Mouse (Mus musculus) midbrain, embryonic 13.5 days (tissue): ENCODE data around the gene Nox1. TPM values are rescaled to one million over a fixed set of nuclear protein-coding genes. Genes with fewer than 3 reads are reported as not detected.

ENCODE experiments used
- microRNA-seq: library from miRNA; unstranded; fragments of <30 nt; microRNA quantifications from one replicate; pipeline ENCODE4, GENCODE M21; 2016
- polyA plus RNA-seq: library from polyadenylated mRNA; unstranded; fragments of >200 nt; fragmentation: Nextera tagmentation; extraction: Ambion mirVana; gene quantifications from 2 replicates; pipeline ENCODE4 v1.2.1, GENCODE M21; 2015

The Nox1 gene
- polyA plus RNA-seq, 1 experiment from 2014 or later: 0.07 TPM

Small RNAs within 50 kb of the gene (microRNA-seq; reads per million reads assigned to microRNA genes)
- not detected for gene Mir3112

Other genes starting within 250 kb of the Nox1 start
- gene Sytl4, start 240.1 kb downstream of the Nox1 start, polyA plus RNA-seq: 0.39 and 0.59 TPM in 2 replicates
- gene Cstf2, start 162.8 kb downstream of the Nox1 start, polyA plus RNA-seq: 65.8 and 66.8 TPM in 2 replicates
- 0.31 and 0.44 TPM in 2 replicates for gene Xkrx, start 59.9 kb downstream of the Nox1 start, polyA plus RNA-seq
- not detected in 2 replicates for gene Arl13a, start 34.5 kb downstream of the Nox1 start, polyA plus RNA-seq
- gene Trmt2b, start 55.0 kb upstream of the Nox1 start, polyA plus RNA-seq: 4.5 and 4.7 TPM in 2 replicates
- 93.6 and 94.8 TPM in 2 replicates for gene Tmem35a, start 73.3 kb upstream of the Nox1 start, polyA plus RNA-seq
- gene Cenpi, start 86.1 kb upstream of the Nox1 start, polyA plus RNA-seq: 10.1 and 11.8 TPM in 2 replicates
- 19.7 and 21.4 TPM in 2 replicates for gene Drp2, start 182.6 kb upstream of the Nox1 start, polyA plus RNA-seq